Mouse (Mus musculus) testis, adult 2 months (tissue): ENCODE measurements at regions not wholly inside any gene's neighbourhood (a gene's known extent, or its start where the extent isn't known, plus 50 kb on each side); places are given as distances from the start of the nearest gene placed in this dataset.

Experiments used
- CTCF ChIP-seq: fragments of 200-500 bp; IDR thresholded peaks from 2 replicates; pipeline ENCODE4 v1.5.1; 2012; ENCODE audit warnings: low read depth, mild to moderate bottlenecking, inconsistent platforms, low read length, moderate library complexity; ENCODE audit not compliant: control insufficient read depth, insufficient read depth, insufficient replicate concordance
- POLR2A ChIP-seq: fragments of 200-500 bp; IDR thresholded peaks from 2 replicates; pipeline ENCODE4 v1.6.1; 2012; ENCODE audit warnings: low read depth, mild to moderate bottlenecking, inconsistent platforms, low read length, moderate library complexity; ENCODE audit not compliant: control insufficient read depth

DNA sequence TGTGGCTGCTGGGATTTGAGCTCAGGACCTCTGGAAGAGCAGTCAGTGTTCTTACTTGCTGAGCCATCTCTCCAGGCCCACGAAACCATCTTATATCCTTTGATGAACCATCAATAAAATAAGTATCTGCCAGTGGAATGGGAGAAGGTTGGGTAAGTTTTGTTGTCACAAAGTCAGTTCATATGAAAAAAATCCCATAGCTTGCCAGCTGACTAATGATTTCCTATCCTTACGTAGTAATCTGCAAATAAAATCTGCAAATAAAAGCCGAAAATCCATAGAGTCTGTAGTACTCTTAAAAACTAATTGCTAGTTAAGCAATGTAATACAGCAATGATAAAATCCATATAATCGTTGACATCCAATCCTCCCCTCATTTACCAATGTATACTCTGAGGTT, 50.8 kb upstream of the B3galnt1 start:
- TF ChIP-seq POLR2A (no peak), CTCF (no peak)
